ENCODE assay signal across 17 mouse cellular contexts in genomic region chr7:35145068-35145467, GRCm38 (mm10). TPM values are rescaled to one million over a fixed set of nuclear protein-coding genes. Genes with fewer than 3 reads are reported as not detected.
DNase-seq lines count a peak whose midpoint lies in the region; ATAC-seq lines count a peak whose summit lies in the region.
"Had no signal": no experiment of that assay in that cellular context is flagged by ENCODE, and none has a peak within 500 bp of the region (broad histone marks: within the 10 kb centered on the region; RNA-seq: fewer than 3 reads in every experiment).

No protein-coding gene starts in this region.

- H3K27me3 ChIP-seq in kidney, embryonic 16.5 days (ENCODE audit: insufficient read depth, low read length), result no peaks in the 10 kb centered on the region
- H3K27me3 ChIP-seq in lung, embryonic 15.5 days, result no peaks in the 10 kb centered on the region
- H3K27me3 ChIP-seq: embryonic facial prominence, embryonic 12.5 days; hindbrain, embryonic 15.5 days; neural tube, embryonic 12.5 days had no signal

- DNase-seq in kidney, postnatal 4 days, result no peak
- no peak for DNase-seq in adrenal gland, adult 8-10 months
- no peak for DNase-seq in retina, embryonic 14.5 days (ENCODE audit: low spot score)
- DNase-seq: cerebellum, adult 11 months; heart, adult 18-20 months; midbrain, embryonic 14.5 days; right cerebral cortex, adult 18-20 months had no signal

- H3K9ac ChIP-seq in kidney, embryonic 16.5 days (replicated peaks; ENCODE audit: low read length), result no peak overlapping the region
- no peak overlapping the region for H3K9ac ChIP-seq in lung, embryonic 15.5 days
- H3K9ac ChIP-seq: embryonic facial prominence, embryonic 12.5 days; hindbrain, embryonic 15.5 days; liver, embryonic 14.5 days; neural tube, embryonic 12.5 days had no signal

- H3K4me3 ChIP-seq in kidney, embryonic 16.5 days (ENCODE audit: low read length), result no peak overlapping the region
- H3K4me3 ChIP-seq in lung, embryonic 15.5 days, result no peak overlapping the region
- H3K4me3 ChIP-seq: embryonic facial prominence, embryonic 12.5 days; forebrain, embryonic 10.5 days; hindbrain, embryonic 15.5 days; neural tube, embryonic 12.5 days had no signal

- no peaks in the 10 kb centered on the region for H3K9me3 ChIP-seq in kidney, embryonic 16.5 days (ENCODE audit: low read length)
- H3K9me3 ChIP-seq in lung, embryonic 15.5 days, result no peaks in the 10 kb centered on the region
- H3K9me3 ChIP-seq: embryonic facial prominence, embryonic 12.5 days; forebrain, embryonic 10.5 days; hindbrain, embryonic 15.5 days; neural tube, embryonic 12.5 days had no signal

- WGBS in kidney, embryonic 16.5 days, result 66% methylated on average over 9 of the region's 9 CpGs
- 59% methylated on average over 9 of the region's 9 CpGs for WGBS in lung, embryonic 15.5 days

- H3K4me2 ChIP-seq in kidney, embryonic 16.5 days (replicated peaks; ENCODE audit: low read depth, low read length), result no peak overlapping the region
- H3K4me2 ChIP-seq in lung, embryonic 15.5 days, result no peak overlapping the region
- H3K4me2 ChIP-seq: embryonic facial prominence, embryonic 12.5 days; hindbrain, embryonic 15.5 days; neural tube, embryonic 12.5 days had no signal

- H3K27ac ChIP-seq in kidney, embryonic 16.5 days (ENCODE audit: low read length), result no peak overlapping the region
- peak overlapping the region; percentile 51 for H3K27ac ChIP-seq in lung, embryonic 15.5 days
- H3K27ac ChIP-seq: embryonic facial prominence, embryonic 12.5 days; forebrain, embryonic 10.5 days; hindbrain, embryonic 15.5 days; liver, embryonic 14.5 days; neural tube, embryonic 12.5 days had no signal

- peak; percentile 5; the same call in 1 of the 2 replicates for ATAC-seq in kidney, embryonic 16.5 days (ENCODE audit: low FRiP score, low TSS enrichment)
- peak; percentile 41 for ATAC-seq in granulocyte monocyte progenitor cell, adult 5-6 weeks (replicated peaks; ENCODE audit: poor library complexity, severe bottlenecking)
- ATAC-seq in lung, embryonic 15.5 days (ENCODE audit: borderline replicate concordance, extremely low read depth, low FRiP score, low TSS enrichment), result no peak
- peak; percentile 35; the same call in 1 of the 2 replicates for ATAC-seq in megakaryocyte progenitor cell, adult 5-6 weeks (replicated peaks; ENCODE audit: poor library complexity)
- ATAC-seq: CD4-positive, CD25-positive, alpha-beta regulatory T cell, adult 4 months had no signal

- H3K4me1 ChIP-seq in kidney, embryonic 16.5 days (ENCODE audit: insufficient read depth, low read length), result peaks cover 26% of the 10 kb centered on the region
- peaks cover 59% of the 10 kb centered on the region for H3K4me1 ChIP-seq in lung, embryonic 15.5 days
- H3K4me1 ChIP-seq: hindbrain, embryonic 15.5 days had no signal

- no peaks in the 10 kb centered on the region for H3K36me3 ChIP-seq in kidney, embryonic 16.5 days (ENCODE audit: insufficient read depth, low read length)
- H3K36me3 ChIP-seq in lung, embryonic 15.5 days, result no peaks in the 10 kb centered on the region
- H3K36me3 ChIP-seq: embryonic facial prominence, embryonic 12.5 days; forebrain, embryonic 10.5 days; hindbrain, embryonic 15.5 days; neural tube, embryonic 12.5 days had no signal

RNA-seq across cellular contexts. Expression of gene Cebpa, which starts 26.0 kb away (rescaled TPM):
- 1.1 and 1.4 TPM in 2 replicates for polyA plus RNA-seq in kidney, embryonic 16.5 days (2015; fragmentation: Nextera tagmentation; extraction: Ambion mirVana)
- 89.6 and 92.8 TPM in 2 replicates for total RNA-seq in granulocyte monocyte progenitor cell, adult 5-6 weeks (2014; fragmentation: Nextera tagmentation)
- 33.3 and 45.1 TPM in 2 replicates for total RNA-seq in granulocyte monocyte progenitor cell, adult 5-6 weeks (2017)
- polyA plus RNA-seq in lung, embryonic 15.5 days (2015; fragmentation: Nextera tagmentation; extraction: Ambion mirVana), result 6.9 and 7.3 TPM in 2 replicates
- 70.5 and 75.2 TPM in 2 replicates for total RNA-seq in megakaryocyte progenitor cell, adult 5-6 weeks (2015)
- total RNA-seq in megakaryocyte progenitor cell, adult 5-6 weeks (2017), result 27.2 and 29.0 TPM in 2 replicates
- 100 to 1,000 TPM in 2 of 4 experiments, 10 to 100 TPM in 2; 45.2 to 106 (median 92.9) TPM for total RNA-seq in adrenal gland, adult 8-10 months (2022)

RNA-seq across cellular contexts. Expression of gene Slc7a10, which starts 41.1 kb away (rescaled TPM):
- polyA plus RNA-seq in kidney, embryonic 16.5 days (2015; fragmentation: Nextera tagmentation; extraction: Ambion mirVana), result 2.2 and 2.4 TPM in 2 replicates
- not detected in 2 replicates for total RNA-seq in granulocyte monocyte progenitor cell, adult 5-6 weeks (2014; fragmentation: Nextera tagmentation)
- not detected in 2 replicates for total RNA-seq in granulocyte monocyte progenitor cell, adult 5-6 weeks (2017)
- polyA plus RNA-seq in lung, embryonic 15.5 days (2015; fragmentation: Nextera tagmentation; extraction: Ambion mirVana), result 2.3 and 3.4 TPM in 2 replicates
- total RNA-seq in megakaryocyte progenitor cell, adult 5-6 weeks (2015), result not detected in 2 replicates
- total RNA-seq in megakaryocyte progenitor cell, adult 5-6 weeks (2017), result not detected in 2 replicates
- 10 to 100 TPM; 12.2 to 29.7 (median 14.9) TPM for total RNA-seq in adrenal gland, adult 8-10 months (2022)

Comparison
In these comparisons a context has a peak if more than half of its experiments do, and no peak if none do; other contexts are left out.
1. RNA of gene Slc7a10, which starts 41.1 kb away (total RNA-seq): 12.2 to 29.7 TPM in adrenal gland, adult 8-10 months; not detected in granulocyte monocyte progenitor cell, adult 5-6 weeks and not detected in megakaryocyte progenitor cell, adult 5-6 weeks; every median in the first group is over 10 times any median in the second.